Mouse (Mus musculus) mature B cell (primary cell): ENCODE data around the gene Psph.

Experiments
- in situ Hi-C: fragments of 300-500 bp; cut with MboI; formaldehyde crosslinking; loops from 2 replicates; pipeline ENCODE4 v1.14.3; 2019

Psph gene

DNA sequence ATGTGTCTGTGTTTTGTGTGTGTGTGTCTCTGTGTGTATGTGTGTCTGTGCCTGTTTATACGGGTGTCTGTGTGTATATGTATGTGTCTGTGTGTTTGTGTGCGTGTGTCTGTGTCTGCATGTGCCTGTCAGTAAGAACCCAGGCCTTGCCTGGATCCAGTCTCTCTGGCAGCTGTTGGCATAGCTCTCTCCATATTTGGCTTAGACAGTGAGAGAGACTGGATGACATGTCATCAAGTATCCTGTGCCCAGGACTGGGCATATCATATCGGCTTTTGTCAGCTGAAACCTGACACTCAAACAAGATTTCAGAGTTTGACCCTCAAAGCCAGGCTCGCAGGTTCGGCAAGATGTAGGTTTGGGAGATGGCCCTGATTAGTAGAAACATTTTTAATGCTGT lies 56.2 kb downstream of the Psph start:
- in situ Hi-C loops: no loop called here

GRCm38 (mm10) chr5:129730344-129730743 lies 56.9 kb downstream of the Psph start:
- in situ Hi-C loops: no loop called here

DNA sequence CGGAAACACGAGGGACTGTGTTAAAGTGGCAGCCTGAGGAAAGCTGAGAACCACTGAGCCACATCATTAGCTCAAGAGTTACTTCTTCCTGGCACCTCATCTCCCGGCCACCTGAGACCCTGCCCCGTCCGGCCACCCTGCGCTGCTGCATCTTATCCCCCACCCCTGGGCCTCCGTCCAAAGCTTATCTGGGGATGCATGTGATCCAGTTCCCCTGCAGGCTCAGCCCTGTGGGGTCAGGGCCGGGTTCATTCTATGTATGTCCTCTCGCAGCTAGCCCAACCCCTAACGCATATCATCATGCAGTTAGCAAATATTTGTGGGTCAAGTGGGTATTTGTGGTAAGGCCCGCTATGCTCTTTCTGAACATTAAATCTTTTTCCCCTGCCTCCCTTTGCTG lies 58.0 kb downstream of the Psph start:
- in situ Hi-C loops: no loop called here

GRCm38 (mm10) chr5:129726784-129727183 lies 60.5 kb downstream of the Psph start:
- in situ Hi-C loops: no loop called here

DNA sequence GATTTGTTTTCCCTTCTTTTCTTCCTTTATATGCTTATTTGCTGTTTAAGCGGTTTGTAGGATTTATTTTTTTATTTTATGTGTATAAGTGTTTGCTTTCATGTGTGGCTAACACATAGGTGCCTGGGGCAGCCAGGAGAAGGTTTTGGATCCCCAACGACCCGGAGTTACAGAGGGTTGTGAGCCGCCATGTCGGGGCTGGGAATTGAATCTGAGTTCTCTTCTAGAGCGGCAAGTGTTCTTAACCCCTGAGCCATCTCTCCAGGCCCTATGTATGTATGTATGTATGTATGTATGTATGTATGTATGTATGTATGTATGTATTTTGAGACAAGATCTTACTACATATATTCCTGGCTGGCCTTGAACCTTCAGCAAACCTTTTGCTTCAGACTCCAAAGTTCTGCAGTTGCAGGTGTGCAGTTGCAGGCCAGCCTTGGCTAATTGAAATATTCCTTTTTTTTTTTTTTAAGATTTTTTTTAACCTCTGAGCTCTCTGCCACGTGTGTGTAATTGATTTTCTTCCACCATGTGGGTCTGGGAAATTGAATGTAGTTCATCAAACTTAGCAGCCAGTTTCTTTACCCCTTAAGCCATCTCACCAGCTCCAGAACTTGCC lies 61.4 kb downstream of the Psph start:
- in situ Hi-C loops: no loop called here

GRCm38 (mm10) chr5:129724834-129725773 lies 62.1 kb downstream of the Psph start, which contains the start of gene Nipsnap2:
TSS of gene Nipsnap2 (plus strand) at chr5:129725063.
- in situ Hi-C loops: no loop called here

DNA sequence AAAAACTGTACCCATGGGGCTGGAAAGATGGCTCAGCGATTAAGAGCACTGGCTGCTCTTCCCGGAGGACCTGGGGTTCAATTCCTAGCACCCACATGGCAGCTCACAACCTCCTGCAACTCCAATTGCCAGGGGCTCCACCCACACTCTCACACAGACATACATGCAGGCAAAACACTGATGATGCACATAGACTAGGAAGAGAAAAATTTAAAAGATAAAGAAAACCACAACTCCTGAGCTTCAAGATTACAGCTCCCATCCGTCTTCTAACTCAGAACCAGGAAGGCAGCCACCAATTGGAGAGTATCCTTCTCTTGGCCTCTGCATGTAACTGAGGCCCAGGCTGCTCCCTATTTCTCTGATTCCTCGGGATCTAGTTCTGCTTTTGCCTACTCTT lies 63.0 kb downstream of the Psph start:
- in situ Hi-C loops: no loop called here

DNA sequence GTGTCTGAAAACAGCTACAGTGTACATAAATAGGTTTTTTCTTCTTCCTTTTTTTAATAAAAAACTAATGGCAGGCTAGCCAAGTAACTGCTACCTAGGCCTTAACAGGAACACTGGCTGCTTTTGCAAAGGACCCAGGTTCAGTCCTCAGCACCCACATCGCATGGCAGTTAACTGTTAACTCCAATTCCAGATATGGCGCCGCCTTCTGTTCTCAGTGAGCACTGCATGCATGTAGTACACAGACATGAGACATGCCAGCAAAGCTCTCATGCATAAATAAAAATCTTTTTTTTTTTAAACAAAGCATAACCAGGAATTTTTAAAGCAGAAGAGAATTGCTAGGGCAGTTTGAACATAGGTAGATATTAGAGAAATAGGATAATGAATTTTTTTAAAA lies 67.1 kb downstream of the Psph start:
- in situ Hi-C loops: no loop called here

- in situ Hi-C loops: no loop called here
Measured at GRCm38 (mm10) chr5:129717016-129717415, 70.2 kb downstream of the Psph start.
